Mouse (Mus musculus) frontal cortex, adult 2 months (tissue): Measurements from ENCODE around the gene Actrt2. TPM values are rescaled to one million over a fixed set of nuclear protein-coding genes. Genes with fewer than 3 reads are reported as not detected.

Experiments used
- DNase-seq, 2 experiments: peaks; one replicate each; pipeline ENCODE4 v3.0.0; 2022; ENCODE audit warnings: low spot score in 1 of 2; ENCODE audit errors: extremely low spot score in 1 of 2
- polyA plus RNA-seq: library from polyadenylated mRNA; depleted of rRNA; stranded (reverse); fragments of >200 nt; gene quantifications from 2 replicates; pipeline ENCODE4 v1.2.3, GENCODE M21; 2012

Gene Actrt2
- polyA plus RNA-seq, 1 experiment: not detected

DNA sequence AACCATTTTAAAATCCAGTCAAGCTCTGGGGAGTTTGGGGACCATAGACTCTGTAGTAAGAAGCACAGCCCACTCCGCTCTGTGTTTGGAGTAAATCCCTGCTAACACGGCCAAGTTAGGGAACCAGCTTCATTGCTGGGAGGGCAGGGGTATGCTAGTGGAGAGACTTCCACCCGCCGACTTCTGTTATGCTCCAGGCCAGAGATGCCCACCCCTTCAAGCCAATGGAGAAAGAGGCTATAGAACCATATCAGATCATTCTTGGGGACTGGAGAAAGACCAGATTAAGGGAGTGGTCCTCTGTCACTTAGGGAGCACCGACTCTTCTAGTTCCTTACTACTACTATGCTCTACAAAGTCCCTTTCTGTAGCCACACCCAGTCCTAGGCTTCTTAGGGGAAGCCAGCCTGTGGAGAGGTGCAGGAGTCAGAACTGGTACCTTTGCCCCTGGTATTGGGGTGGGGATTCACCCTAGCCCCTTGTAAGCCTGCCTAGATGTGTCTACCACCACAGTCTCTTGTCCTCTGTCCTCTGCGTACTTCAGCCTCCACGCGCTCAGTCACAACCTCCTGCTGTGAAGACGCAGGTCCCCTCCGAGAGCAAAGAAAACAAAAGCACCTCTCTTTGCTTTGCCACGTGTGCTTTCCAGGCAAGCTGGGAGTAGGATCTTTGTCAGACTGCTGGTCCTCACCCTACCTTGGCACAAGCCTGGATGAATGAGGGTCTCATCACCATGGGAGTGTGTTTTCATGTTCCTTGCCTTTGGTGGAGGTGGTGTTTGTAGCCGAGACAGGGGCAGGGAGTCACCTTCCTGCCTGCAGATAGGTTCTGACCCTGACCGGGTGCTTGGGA is 27.9 kb downstream of the Actrt2 start:
- no peak for DNase-seq

DNA sequence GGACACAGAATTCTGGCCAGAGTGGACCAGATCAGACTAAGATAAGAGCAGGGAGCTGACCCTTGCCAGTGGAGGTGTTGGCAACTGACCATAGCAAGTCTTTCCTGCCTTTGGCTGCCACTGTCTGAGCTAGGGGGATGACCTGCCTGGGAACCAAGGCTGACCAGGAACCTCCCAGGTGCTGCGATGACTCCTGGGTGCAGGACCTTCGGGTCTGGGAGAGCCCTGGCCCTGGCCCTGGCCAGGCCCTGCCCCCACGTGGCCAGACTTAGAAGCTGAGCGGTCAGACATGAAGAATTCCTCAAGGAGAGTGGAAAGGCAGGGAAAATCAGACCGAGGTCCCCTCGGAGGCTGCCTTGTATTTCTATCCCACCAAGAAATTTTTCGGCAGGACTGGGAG is 28.5 kb downstream of the Actrt2 start:
- no peak for DNase-seq

DNA sequence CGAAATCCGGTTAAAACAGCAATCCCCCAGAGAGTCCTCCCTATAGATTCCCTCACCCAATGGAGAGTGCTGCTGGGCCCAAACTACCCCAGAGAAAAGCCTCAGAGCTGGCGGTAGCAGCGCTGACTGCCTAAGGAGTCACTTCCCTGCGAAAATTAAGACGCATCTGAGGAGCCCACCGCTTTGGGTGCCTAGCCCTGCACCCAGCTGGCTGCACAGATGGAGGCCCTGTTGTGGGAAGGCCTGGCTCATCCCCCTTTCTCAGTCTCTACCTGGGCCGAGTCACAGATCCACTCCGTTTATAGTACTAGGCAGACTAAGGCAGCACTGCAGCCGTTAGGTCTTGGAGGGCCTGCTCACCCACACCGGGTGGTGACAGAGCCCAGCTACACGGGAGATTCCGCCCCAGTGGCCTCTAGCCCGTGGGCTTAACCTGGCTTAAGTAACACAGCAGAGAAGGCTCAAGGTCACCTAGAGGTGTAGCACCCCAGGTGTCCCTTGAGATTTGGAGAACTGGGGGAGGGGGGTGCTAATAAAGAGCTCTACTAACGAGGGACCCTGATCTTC is 29.3 kb downstream of the Actrt2 start:
- DNase-seq: no peak

- no peak for DNase-seq
Observed at GRCm38 (mm10) chr4:154637468-154638319, 30.0 kb downstream of the Actrt2 start.

- DNase-seq: peak in 1 of 2 experiments; percentile 36
Observed at GRCm38 (mm10) chr4:154636721-154637311, 30.9 kb downstream of the Actrt2 start, which contains the start of gene Prdm16. TSS of gene Prdm16 (minus strand) at chr4:154636873.

DNA sequence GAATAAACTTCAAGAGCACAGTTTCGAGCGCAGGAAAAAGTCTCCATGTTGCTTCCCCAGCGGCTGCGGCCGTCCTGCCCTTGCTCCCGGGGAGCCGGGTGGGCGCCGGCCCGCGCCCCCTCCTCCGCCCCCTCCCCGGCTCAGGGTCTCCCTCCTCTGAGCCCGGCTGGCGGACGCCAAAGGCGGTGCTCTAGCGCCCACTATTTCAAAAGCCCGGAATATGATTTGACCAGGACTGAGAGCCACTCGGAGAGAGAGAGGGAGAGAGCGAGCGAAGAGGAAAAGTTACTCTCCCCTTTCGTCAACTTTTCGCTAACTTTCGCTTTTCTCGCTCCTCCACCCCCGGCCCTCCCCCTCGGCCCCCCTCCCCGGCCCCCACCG is 31.6 kb downstream of the Actrt2 start:
- no peak for DNase-seq

GRCm38 (mm10) chr4:154635241-154636052 is 32.2 kb downstream of the Actrt2 start:
- DNase-seq: no peak

DNA sequence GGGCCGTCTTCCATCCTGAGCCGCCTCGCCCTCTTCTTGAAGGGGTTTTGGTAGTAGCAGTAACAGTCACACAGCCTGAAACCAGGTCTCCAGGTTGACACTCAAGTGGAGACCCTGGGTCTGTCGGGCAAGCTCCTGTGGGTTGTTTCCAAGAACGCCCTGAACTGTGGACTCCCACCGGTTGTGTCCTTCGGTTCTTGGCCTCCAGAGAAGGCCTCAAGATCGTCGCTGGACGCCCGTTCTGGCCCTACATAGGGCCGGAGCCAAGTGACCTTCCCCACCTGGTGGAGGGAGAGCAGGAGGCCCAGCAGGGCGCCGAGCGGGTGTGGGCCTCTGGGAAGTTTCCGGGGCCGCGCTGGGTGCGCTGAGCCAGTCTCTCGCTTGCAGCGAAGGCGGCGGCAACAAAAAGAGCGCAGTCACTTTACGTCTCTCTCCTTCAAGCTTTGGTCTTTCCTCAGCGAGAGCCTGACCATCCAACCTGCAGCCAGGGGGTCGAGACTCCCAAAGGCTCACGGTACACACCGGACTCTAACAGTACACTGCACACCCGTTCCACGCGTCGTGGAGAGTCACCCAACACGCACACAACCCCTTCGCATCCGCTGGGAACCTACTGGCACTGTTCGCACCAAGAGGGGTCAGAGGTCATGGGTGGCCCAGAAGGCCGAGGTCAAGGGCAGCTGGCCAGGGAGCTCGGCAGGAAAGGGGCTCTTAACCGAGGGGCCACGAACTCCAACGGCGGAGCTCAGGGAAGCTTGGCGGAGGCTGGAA is 33.0 kb downstream of the Actrt2 start:
- no peak for DNase-seq

- no peak for DNase-seq
Observed at GRCm38 (mm10) chr4:154634001-154634400, 33.7 kb downstream of the Actrt2 start.

DNA sequence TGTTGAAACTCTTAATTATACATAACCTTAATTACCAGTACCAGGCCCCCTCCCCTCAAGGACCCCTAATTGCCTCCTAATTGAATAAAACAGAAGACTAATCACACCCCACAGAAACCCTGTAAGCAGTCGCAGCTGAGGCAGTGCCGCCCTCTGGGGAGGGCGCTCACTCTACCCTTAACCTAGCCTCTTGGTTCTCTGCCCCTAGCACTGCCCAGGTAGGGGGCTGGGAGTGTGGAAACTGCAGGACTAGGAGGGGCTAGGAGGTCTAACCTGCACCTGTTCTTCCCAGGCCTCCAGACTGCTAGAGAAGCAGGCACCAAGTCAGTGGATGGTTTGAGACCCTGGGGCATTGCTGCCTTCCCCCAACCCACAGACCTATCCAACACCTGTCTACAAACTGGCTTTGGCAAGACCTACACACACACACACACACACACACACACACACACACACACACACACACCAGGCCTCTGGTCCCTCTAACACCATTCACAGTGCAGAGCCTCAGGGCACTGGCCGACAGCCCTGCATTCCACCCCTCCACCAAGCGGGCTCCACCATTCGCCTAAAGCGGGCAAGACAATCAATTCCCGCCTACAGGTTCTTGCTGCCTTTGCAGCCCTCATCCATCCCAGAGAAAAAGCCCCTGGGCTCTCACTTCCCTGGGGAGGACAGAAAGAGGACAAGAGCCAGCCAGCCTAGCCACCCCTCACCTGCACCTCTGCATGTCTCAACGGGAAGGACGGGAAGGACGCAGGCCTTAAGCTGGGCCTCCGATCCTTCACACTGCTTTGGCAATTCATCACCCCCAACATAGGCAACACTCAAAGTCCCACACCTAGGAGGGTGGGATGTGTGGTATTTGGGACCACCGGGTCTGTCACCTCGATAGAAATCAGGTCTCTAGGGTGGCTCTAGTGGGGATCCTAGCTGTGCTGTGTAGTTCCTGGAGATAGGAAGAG is 34.6 kb downstream of the Actrt2 start:
- DNase-seq: no peak

- no peak for DNase-seq
Observed at GRCm38 (mm10) chr4:154630763-154631162, 36.9 kb downstream of the Actrt2 start.

DNA sequence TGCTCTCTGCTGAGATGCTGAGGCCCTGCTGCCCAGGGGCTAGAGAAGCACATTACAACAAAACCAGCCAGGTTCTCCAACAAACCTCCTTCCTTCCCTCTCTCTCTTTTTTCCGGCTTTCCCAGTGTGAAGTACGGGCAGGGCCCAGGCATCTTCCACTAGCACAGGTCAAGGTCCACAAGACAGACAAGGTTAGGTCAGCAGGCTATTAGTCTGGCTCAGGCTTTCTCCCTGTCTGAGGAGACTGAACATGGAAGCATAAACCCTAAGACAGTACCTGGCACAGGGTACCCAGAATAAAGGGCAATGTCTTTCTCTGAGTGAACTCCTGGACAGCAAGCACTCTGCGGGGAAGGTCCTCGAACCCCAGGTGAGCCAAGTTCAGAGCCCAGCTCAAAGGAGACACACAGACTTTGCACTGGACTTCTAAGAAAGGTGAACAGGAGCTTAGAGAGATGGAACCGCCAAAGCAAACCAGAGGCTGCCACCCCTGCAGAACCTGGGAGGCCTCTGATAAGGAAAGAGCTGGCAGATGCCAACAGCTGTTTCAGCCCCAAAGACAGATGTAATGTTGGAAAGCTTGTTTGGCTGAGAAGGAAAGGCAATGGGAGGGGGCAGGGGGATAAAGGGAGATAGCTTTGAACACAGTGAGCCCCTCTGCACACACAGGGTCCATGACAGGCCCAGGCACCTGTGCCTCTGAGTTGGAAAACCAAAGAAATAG is 40.1 kb downstream of the Actrt2 start:
- no peak for DNase-seq

DNA sequence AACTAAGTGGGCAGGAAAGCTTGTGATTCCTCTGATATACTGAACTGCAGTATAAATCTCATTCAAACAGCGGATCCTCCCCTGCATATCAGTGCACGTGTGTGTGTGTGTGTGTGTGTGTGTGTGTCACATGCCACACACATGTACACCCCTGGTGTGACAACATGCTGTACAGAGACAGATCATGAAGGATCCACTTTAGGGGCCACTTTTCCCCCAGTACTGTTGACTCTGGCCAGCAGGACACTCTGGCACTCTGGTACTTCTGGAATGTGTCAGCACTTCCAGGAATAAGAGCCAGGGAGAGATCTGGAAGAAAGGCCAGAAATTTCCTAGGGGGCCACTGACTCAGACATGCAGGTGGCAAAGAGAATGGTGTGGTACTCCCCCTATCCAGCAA is 41.4 kb downstream of the Actrt2 start:
- no peak for DNase-seq

DNA sequence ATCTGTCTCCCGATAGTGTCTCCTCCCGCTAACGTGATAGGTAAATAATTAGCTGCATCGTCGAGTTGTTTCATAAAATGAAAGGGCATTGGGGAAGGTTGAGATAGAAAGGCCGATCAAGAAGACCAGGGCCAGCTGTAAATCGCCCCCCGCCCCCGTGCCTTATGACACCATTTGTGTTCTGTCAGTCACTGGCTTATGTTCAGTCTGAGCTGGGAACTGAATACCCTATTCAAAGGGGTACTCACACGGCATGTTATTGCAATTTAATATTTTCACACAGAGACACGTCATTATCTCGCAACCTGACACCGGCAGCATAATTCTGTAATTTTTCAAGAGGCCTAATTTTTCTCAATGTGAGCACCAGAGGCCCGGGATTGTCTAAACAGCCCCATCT is 42.0 kb downstream of the Actrt2 start:
- DNase-seq: no peak

DNA sequence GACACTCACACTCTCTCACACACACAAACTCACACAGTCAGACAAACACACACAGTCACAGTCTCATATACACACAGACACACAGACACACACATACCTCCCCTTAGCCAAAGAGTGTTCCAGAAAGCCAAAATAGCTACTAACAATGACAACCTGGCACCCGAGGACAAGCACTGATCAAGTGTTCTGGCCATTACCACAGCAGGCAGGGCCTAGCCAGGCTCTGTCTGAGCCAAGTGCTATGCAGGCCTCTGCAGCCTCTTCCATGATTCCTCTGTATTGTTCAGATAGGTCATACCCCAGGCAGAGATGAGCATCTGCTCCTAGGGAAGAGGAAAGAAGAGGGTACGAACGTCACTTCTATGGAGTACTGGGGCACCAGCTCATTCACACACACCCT is 44.4 kb downstream of the Actrt2 start:
- DNase-seq: no peak

DNA sequence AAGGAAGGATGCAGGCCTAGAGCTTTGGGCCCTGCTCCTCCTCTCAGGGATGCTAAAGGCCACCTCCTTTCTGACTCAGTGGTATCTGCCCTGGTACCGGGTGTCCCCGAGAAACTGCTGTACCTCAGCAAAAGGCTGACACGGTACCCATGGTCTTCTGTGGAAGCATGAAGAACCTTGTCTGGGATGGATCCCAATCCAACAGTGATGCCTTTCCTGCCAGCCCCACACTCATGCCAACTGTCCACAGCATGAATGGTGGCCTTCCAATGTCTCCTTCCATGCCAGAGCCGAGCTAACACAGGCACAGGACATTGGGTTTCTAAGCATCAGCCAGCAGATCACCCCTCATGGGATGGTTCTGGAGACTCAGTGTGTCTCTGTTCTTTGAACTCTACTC is 45.1 kb downstream of the Actrt2 start:
- no peak for DNase-seq
